11 mouse cellular contexts compared by ENCODE assay signal in the genomic region with DNA sequence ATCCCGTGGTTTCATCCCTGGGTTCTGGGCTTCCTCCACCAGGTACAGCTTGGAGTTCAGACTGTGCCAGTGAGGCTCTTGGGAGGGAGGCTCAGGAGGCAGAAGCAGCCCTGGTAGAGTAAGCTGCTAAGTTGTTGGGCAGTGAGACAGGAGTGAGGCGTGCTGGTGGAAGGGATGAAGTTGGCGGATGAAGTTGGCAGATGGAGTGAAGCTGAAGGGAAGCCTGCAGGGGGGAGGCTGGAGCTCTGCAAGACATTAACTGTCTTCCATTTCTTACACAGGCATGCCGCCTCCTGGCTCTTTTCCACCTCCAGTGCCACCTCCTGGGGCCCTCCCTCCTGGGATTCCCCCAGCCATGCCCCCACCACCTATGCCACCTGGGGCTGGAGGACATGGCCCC. TPM values are rescaled to one million over a fixed set of nuclear protein-coding genes. Genes with fewer than 3 reads are reported as not detected.
A peak's percentile ranks its signal among the peaks of the same experiment; 100 is the strongest.
DNase-seq lines count a peak whose midpoint lies in the region; ATAC-seq and TF ChIP-seq lines count a peak whose summit lies in the region.
"Not testable (repeated sequence)": the region's sequence is repeated elsewhere in the genome, so short reads cannot be mapped to it uniquely, and the experiment has no call there.
"Had no signal": no experiment of that assay in that cellular context is flagged by ENCODE, and none has a peak within 500 bp of the region (broad histone marks: within the 10 kb centered on the region; RNA-seq: fewer than 3 reads in every experiment).

No protein-coding gene starts in this region.

- WGBS in cerebellum, adult 2 months: 19% methylated on average over 4 of the region's 4 CpGs
- WGBS in heart, embryonic 15.5 days: 80% methylated on average over 4 of the region's 4 CpGs
- 89% methylated on average over 4 of the region's 4 CpGs for WGBS in limb, embryonic 12.5 days
- 82% methylated on average over 4 of the region's 4 CpGs for WGBS in lung, embryonic 14.5 days

- H3ac ChIP-seq in myocyte (ENCODE audit: control insufficient read depth, insufficient read length): not testable (repeated sequence)

- not testable (repeated sequence) for H3K9ac ChIP-seq in ES-Bruce4 (ENCODE audit: low read depth, poor library complexity, severe bottlenecking); heart, embryonic 15.5 days; limb, embryonic 12.5 days (replicated peaks); lung, embryonic 14.5 days

- H3K4me2 ChIP-seq in heart, embryonic 15.5 days: not testable (repeated sequence)
- peak overlapping the region; percentile 82; the same call in 1 of the 2 replicates for H3K4me2 ChIP-seq in limb, embryonic 12.5 days
- peak overlapping the region; percentile 96; the same call in 1 of the 2 replicates for H3K4me2 ChIP-seq in lung, embryonic 14.5 days
- peak overlapping the region; percentile 97 for H3K4me2 ChIP-seq in myocyte (ENCODE audit: low read depth)

- H3K79me2 ChIP-seq in myocyte (ENCODE audit: control insufficient read depth, insufficient read depth): peaks cover 37% of the 10 kb centered on the region

- TF ChIP-seq CTCF in ES-Bruce4 (IDR thresholded peaks at IDR 0.05; ENCODE audit: low read depth, low read length); cerebellum, adult 2 months (IDR thresholded peaks at IDR 0.05; ENCODE audit: borderline replicate concordance, insufficient read depth, low read depth, low read length); lung, embryonic 14.5 days (IDR thresholded peaks at IDR 0.05; ENCODE audit: low read depth): not testable (repeated sequence)

- DNase-seq in cerebellum, adult 2 months: peak in 1 of 2 experiments; percentile 22
- DNase-seq in lung, embryonic 14.5 days: not testable (repeated sequence)

- peak overlapping the region; percentile 6 for H3K4me3 ChIP-seq in ES-Bruce4 (ENCODE audit: low read depth, low read length)
- H3K4me3 ChIP-seq in cerebellum, adult 2 months (replicated peaks; ENCODE audit: insufficient read depth, low read depth, low read length): peak overlapping the region; percentile 29
- H3K4me3 ChIP-seq in erythroblast, embryonic 14.5 days (replicated peaks): peak overlapping the region; percentile 49
- 0 out of 2 replicates have a peak overlapping the region, but pooled peaks have one; percentile 8 for H3K4me3 ChIP-seq in heart, embryonic 15.5 days
- H3K4me3 ChIP-seq in limb, embryonic 12.5 days (replicated peaks); myocyte: not testable (repeated sequence)
- peak overlapping the region; percentile 12; the same call in 1 of the 2 replicates for H3K4me3 ChIP-seq in lung, embryonic 14.5 days (ENCODE audit: low read depth, low read length)

- not testable (repeated sequence) for H3K4me1 ChIP-seq in ES-Bruce4 (ENCODE audit: control insufficient read depth, insufficient read depth, low read length); cerebellum, adult 2 months (ENCODE audit: control insufficient read depth, insufficient read depth, low read length)
- H3K4me1 ChIP-seq in erythroblast, embryonic 14.5 days (ENCODE audit: control insufficient read depth): peaks cover 42% of the 10 kb centered on the region
- H3K4me1 ChIP-seq in heart, embryonic 15.5 days (replicated peaks): peaks cover 37% of the 10 kb centered on the region
- peaks cover 33% of the 10 kb centered on the region for H3K4me1 ChIP-seq in limb, embryonic 12.5 days (replicated peaks)
- H3K4me1 ChIP-seq in lung, embryonic 14.5 days (ENCODE audit: insufficient read depth): peaks cover 12% of the 10 kb centered on the region

- ATAC-seq in heart, embryonic 15.5 days (replicated peaks; ENCODE audit: insufficient number of reproducible peaks, insufficient read depth, low FRiP score, low read depth); limb, embryonic 12.5 days (ENCODE audit: insufficient number of reproducible peaks, insufficient read depth, low FRiP score, low TSS enrichment, low read depth); lung, embryonic 14.5 days (ENCODE audit: insufficient read depth): not testable (repeated sequence)

- H3K27ac ChIP-seq in ES-Bruce4 (ENCODE audit: insufficient read depth, low read length); cerebellum, adult 2 months (ENCODE audit: insufficient read depth, low read length); heart, embryonic 15.5 days; limb, embryonic 12.5 days; lung, embryonic 14.5 days (ENCODE audit: low read depth): not testable (repeated sequence)

- TF ChIP-seq EP300 in ES-Bruce4 (IDR thresholded peaks at IDR 0.05; ENCODE audit: insufficient read depth, low read depth, low read length): not testable (repeated sequence)

- H3K27me3 ChIP-seq in ES-Bruce4 (ENCODE audit: control insufficient read depth, insufficient read depth, low read length, poor library complexity, severe bottlenecking); cerebellum, adult 2 months (ENCODE audit: control insufficient read depth, insufficient read depth, low read length); erythroblast, embryonic 14.5 days (ENCODE audit: control insufficient read depth); heart, embryonic 15.5 days; limb, embryonic 12.5 days; lung, embryonic 14.5 days (ENCODE audit: insufficient read depth, low read length); myocyte (ENCODE audit: control insufficient read depth, insufficient read depth, insufficient read length): not testable (repeated sequence)

- H3K9me3 ChIP-seq in ES-Bruce4 (replicated peaks; ENCODE audit: control insufficient read depth, insufficient read depth, low read length, poor library complexity, severe bottlenecking); erythroblast, embryonic 14.5 days (ENCODE audit: control insufficient read depth, low read length); heart, embryonic 15.5 days (replicated peaks); limb, embryonic 12.5 days; lung, embryonic 14.5 days (ENCODE audit: low read depth, low read length): not testable (repeated sequence)

- not testable (repeated sequence) for TF ChIP-seq POLR2A in ES-Bruce4 (IDR thresholded peaks at IDR 0.05; ENCODE audit: insufficient read depth, low read length); cerebellum, adult 2 months (IDR thresholded peaks at IDR 0.05; ENCODE audit: borderline replicate concordance, insufficient read depth, low read length); myocyte (IDR thresholded peaks at IDR 0.05; ENCODE audit: insufficient read length, low read depth)

- H3K36me3 ChIP-seq in ES-Bruce4 (ENCODE audit: control insufficient read depth, insufficient read depth, low read length, poor library complexity, severe bottlenecking) (peaks cover 37% of the 10 kb centered on the region), myocyte (ENCODE audit: control insufficient read depth, insufficient read depth) (peaks cover 34% of the 10 kb centered on the region)
- H3K36me3 ChIP-seq in erythroblast, embryonic 14.5 days (ENCODE audit: control insufficient read depth): peaks cover 62% of the 10 kb centered on the region
- peaks cover 40% of the 10 kb centered on the region for H3K36me3 ChIP-seq in heart, embryonic 15.5 days
- peaks cover 66% of the 10 kb centered on the region for H3K36me3 ChIP-seq in limb, embryonic 12.5 days
- peaks cover 52% of the 10 kb centered on the region for H3K36me3 ChIP-seq in lung, embryonic 14.5 days (ENCODE audit: insufficient read depth)

RNA-seq across cellular contexts. Expression of a gene that starts 1.9 kb away (rescaled TPM):
- polyA plus RNA-seq in ES-Bruce4 (2011; ENCODE audit: insufficient read depth, insufficient read length, low read depth, missing spikeins) (81.7 and 90.5 TPM in 2 replicates), myocyte (2012; fragmentation: generic; extraction: Trizol) (77.5 TPM)
- 59.5 and 66.4 TPM in 2 replicates for polyA plus RNA-seq in cerebellum, adult 2 months (2012; rRNA removed)
- 60.6 and 62.7 TPM in 2 replicates for polyA plus RNA-seq in erythroblast, embryonic 14.5 days (2012)
- polyA plus RNA-seq in heart, embryonic 15.5 days (2015; fragmentation: Nextera tagmentation; extraction: Ambion mirVana): 71.2 and 96.8 TPM in 2 replicates
- polyA plus RNA-seq in limb, embryonic 12.5 days (2016; fragmentation: Nextera tagmentation; extraction: Ambion mirVana): 178 and 209 TPM in 2 replicates
- polyA plus RNA-seq in lung, embryonic 14.5 days (2014; fragmentation: Nextera tagmentation; extraction: Ambion mirVana): 196 and 210 TPM in 2 replicates

RNA-seq across cellular contexts. Expression of a gene that starts 6.9 kb away (rescaled TPM):
- 4.5 and 4.9 TPM in 2 replicates for polyA plus RNA-seq in ES-Bruce4 (2011; ENCODE audit: insufficient read depth, insufficient read length, low read depth, missing spikeins)
- 399 and 405 TPM in 2 replicates for polyA plus RNA-seq in cerebellum, adult 2 months (2012; rRNA removed)
- polyA plus RNA-seq in erythroblast, embryonic 14.5 days (2012): not detected in 2 replicates
- 12.9 and 13.6 TPM in 2 replicates for polyA plus RNA-seq in heart, embryonic 15.5 days (2015; fragmentation: Nextera tagmentation; extraction: Ambion mirVana)
- polyA plus RNA-seq in limb, embryonic 12.5 days (2016; fragmentation: Nextera tagmentation; extraction: Ambion mirVana): 5.6 and 5.9 TPM in 2 replicates
- 3.6 and 5.8 TPM in 2 replicates for polyA plus RNA-seq in lung, embryonic 14.5 days (2014; fragmentation: Nextera tagmentation; extraction: Ambion mirVana)
- 0.28 TPM for polyA plus RNA-seq in myocyte (2012; fragmentation: generic; extraction: Trizol)

RNA-seq across cellular contexts. Expression of a gene that starts 12.2 kb away (rescaled TPM):
- polyA plus RNA-seq in ES-Bruce4 (2011; ENCODE audit: insufficient read depth, insufficient read length, low read depth, missing spikeins): 4.3 and 7.4 TPM in 2 replicates
- polyA plus RNA-seq in cerebellum, adult 2 months (2012; rRNA removed): 22.5 and 24.4 TPM in 2 replicates
- not detected in 2 replicates for polyA plus RNA-seq in erythroblast, embryonic 14.5 days (2012)
- 8.5 and 11.2 TPM in 2 replicates for polyA plus RNA-seq in heart, embryonic 15.5 days (2015; fragmentation: Nextera tagmentation; extraction: Ambion mirVana)
- 31.3 and 34.0 TPM in 2 replicates for polyA plus RNA-seq in limb, embryonic 12.5 days (2016; fragmentation: Nextera tagmentation; extraction: Ambion mirVana)
- 13.0 and 16.6 TPM in 2 replicates for polyA plus RNA-seq in lung, embryonic 14.5 days (2014; fragmentation: Nextera tagmentation; extraction: Ambion mirVana)
- 4.6 TPM for polyA plus RNA-seq in myocyte (2012; fragmentation: generic; extraction: Trizol)

RNA-seq across cellular contexts. Expression of a gene that starts 45.5 kb away (rescaled TPM):
- polyA plus RNA-seq in ES-Bruce4 (2011; ENCODE audit: insufficient read depth, insufficient read length, low read depth, missing spikeins) (18.1 and 27.8 TPM in 2 replicates), myocyte (2012; fragmentation: generic; extraction: Trizol) (88.0 TPM)
- 47.0 and 47.8 TPM in 2 replicates for polyA plus RNA-seq in cerebellum, adult 2 months (2012; rRNA removed)
- 8.3 and 12.9 TPM in 2 replicates for polyA plus RNA-seq in erythroblast, embryonic 14.5 days (2012)
- polyA plus RNA-seq in heart, embryonic 15.5 days (2015; fragmentation: Nextera tagmentation; extraction: Ambion mirVana): 40.7 and 40.8 TPM in 2 replicates
- 54.6 and 56.3 TPM in 2 replicates for polyA plus RNA-seq in limb, embryonic 12.5 days (2016; fragmentation: Nextera tagmentation; extraction: Ambion mirVana)
- polyA plus RNA-seq in lung, embryonic 14.5 days (2014; fragmentation: Nextera tagmentation; extraction: Ambion mirVana): 57.6 and 68.0 TPM in 2 replicates

RNA-seq across cellular contexts. Expression of a gene that starts 45.6 kb away (rescaled TPM):
- polyA plus RNA-seq in ES-Bruce4 (2011; ENCODE audit: insufficient read depth, insufficient read length, low read depth, missing spikeins): not detected in 2 replicates
- 2.0 and 3.5 TPM in 2 replicates for polyA plus RNA-seq in cerebellum, adult 2 months (2012; rRNA removed)
- polyA plus RNA-seq in erythroblast, embryonic 14.5 days (2012): 0.39 TPM in 1 of 2 replicates, not detected in the other
- polyA plus RNA-seq in heart, embryonic 15.5 days (2015; fragmentation: Nextera tagmentation; extraction: Ambion mirVana): 0.43 TPM in 1 of 2 replicates, not detected in the other
- polyA plus RNA-seq in limb, embryonic 12.5 days (2016; fragmentation: Nextera tagmentation; extraction: Ambion mirVana): 1.7 and 2.0 TPM in 2 replicates
- not detected in 2 replicates for polyA plus RNA-seq in lung, embryonic 14.5 days (2014; fragmentation: Nextera tagmentation; extraction: Ambion mirVana)
- polyA plus RNA-seq in myocyte (2012; fragmentation: generic; extraction: Trizol): not detected
- polyA plus RNA-seq: embryonic facial prominence, embryonic 11.5 days; heart, embryonic 12.5 days; hindbrain, postnatal 0 days; kidney, postnatal 0 days had no signal

Comparison
In these comparisons a context has a peak if more than half of its experiments do, and no peak if none do; other contexts are left out.
1. RNA of a gene that starts 6.9 kb away (polyA plus RNA-seq): 399 to 405 TPM in cerebellum, adult 2 months; 12.9 to 13.6 TPM in heart, embryonic 15.5 days, 5.6 to 5.9 TPM in limb, embryonic 12.5 days, 4.5 to 4.9 TPM in ES-Bruce4, 3.6 to 5.8 TPM in lung, embryonic 14.5 days, 0.28 TPM in myocyte (single experiment) and not detected in erythroblast, embryonic 14.5 days; every median in the first group is over 10 times any median in the second.